Mouse (Mus musculus) myocyte (in vitro differentiated cells): ENCODE data around the gene Srd5a1.

Experiments used
- CEBPB ChIP-seq: IDR thresholded peaks from 2 replicates; pipeline ENCODE4 v1.6.1; 2011; ENCODE audit warnings: mild to moderate bottlenecking, moderate library complexity; ENCODE audit not compliant: poor library complexity, insufficient read depth, severe bottlenecking
- E2F4 ChIP-seq: IDR thresholded peaks from one replicate; pipeline ENCODE4 v1.6.1; 2011; ENCODE audit warnings: mild to moderate bottlenecking, control low read depth, moderate library complexity; ENCODE audit not compliant: insufficient read depth
- MAX ChIP-seq: IDR thresholded peaks from one replicate; pipeline ENCODE4 v1.6.1; 2011; ENCODE audit warnings: low read depth, mild to moderate bottlenecking, control low read depth
- MYOD1 ChIP-seq, 3 experiments: IDR thresholded peaks; one replicate each; pipeline ENCODE4 v1.6.1; 2011; ENCODE audit warnings: control low read depth in 2 of 3, low read depth in 2 of 3, mild to moderate bottlenecking in 2 of 3, moderate library complexity in 1 of 3; ENCODE audit not compliant: insufficient read length in 2 of 3, control insufficient read depth in 1 of 3
- MYOG ChIP-seq, 3 experiments: IDR thresholded peaks; one replicate each; pipeline ENCODE4 v1.6.1; 2011; ENCODE audit warnings: control low read depth in 2 of 3, low read depth in 2 of 3, mild to moderate bottlenecking in 2 of 3; ENCODE audit not compliant: insufficient read length in 2 of 3, control insufficient read depth in 1 of 3, insufficient read depth in 1 of 3
- POLR2A ChIP-seq: IDR thresholded peaks from one replicate; pipeline ENCODE4 v1.6.1; 2011; ENCODE audit warnings: low read depth, mild to moderate bottlenecking, control low read depth, moderate library complexity; ENCODE audit not compliant: insufficient read length
- POLR2AphosphoS2 ChIP-seq: IDR thresholded peaks from one replicate; pipeline ENCODE4 v1.6.1; 2011; ENCODE audit warnings: low read depth, control low read depth; ENCODE audit not compliant: insufficient read length
- REST ChIP-seq: IDR thresholded peaks from one replicate; pipeline ENCODE4 v1.6.1; 2011; ENCODE audit warnings: mild to moderate bottlenecking, control low read depth, moderate library complexity; ENCODE audit not compliant: insufficient read depth, insufficient read length
- SRF ChIP-seq: IDR thresholded peaks from one replicate; pipeline ENCODE4 v1.6.1; 2011; ENCODE audit warnings: low read depth; ENCODE audit not compliant: control insufficient read depth, insufficient read length
- TCF12 ChIP-seq: IDR thresholded peaks from one replicate; pipeline ENCODE4 v1.6.1; 2011; ENCODE audit warnings: mild to moderate bottlenecking, control low read depth; ENCODE audit not compliant: poor library complexity, insufficient read depth, severe bottlenecking
- TCF3 ChIP-seq: IDR thresholded peaks from one replicate; pipeline ENCODE4 v1.6.1; 2011; ENCODE audit warnings: low read depth, control low read depth; ENCODE audit not compliant: insufficient read length
- USF1 ChIP-seq: IDR thresholded peaks from one replicate; pipeline ENCODE4 v1.6.1; 2011; ENCODE audit warnings: low read depth, mild to moderate bottlenecking, control low read depth, moderate library complexity

DNA sequence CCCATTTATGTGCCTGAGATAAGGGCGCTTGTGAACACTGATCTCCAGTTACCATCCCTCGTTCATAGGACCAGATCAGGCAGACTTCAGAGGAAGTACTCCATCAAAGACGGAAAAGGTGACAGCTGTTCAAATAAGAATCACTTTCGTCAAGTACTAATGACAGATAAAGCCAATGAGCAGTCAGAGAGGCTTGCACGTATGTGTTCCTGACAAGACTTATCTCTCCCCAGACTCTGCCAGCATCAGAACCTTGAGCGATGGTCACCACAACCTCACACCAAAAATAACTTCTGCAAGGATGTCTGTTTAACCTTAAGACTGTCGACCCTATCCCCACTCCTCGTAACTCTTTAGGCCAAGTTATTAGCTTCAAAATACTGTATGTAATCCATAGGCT is 2.5 kb downstream of the Srd5a1 start:
- TF ChIP-seq MYOD1 (IDR thresholded peaks at IDR 0.05; ENCODE audit: control insufficient read depth in 1 of 3, insufficient read length in 2 of 3, low read depth in 2 of 3) (no peak), POLR2A (no peak), CEBPB (no peak), E2F4 (no peak), SRF (no peak), POLR2AphosphoS2 (no peak), USF1 (no peak), MAX (no peak), TCF12 (no peak), REST (no peak), MYOG (IDR thresholded peaks at IDR 0.05; ENCODE audit: control insufficient read depth in 1 of 3, insufficient read depth in 1 of 3, insufficient read length in 2 of 3, low read depth in 2 of 3) (no peak), TCF3 (no peak)
